Mouse (Mus musculus): ENCODE measurements around the gene Iffo2. TPM values are rescaled to one million over a fixed set of nuclear protein-coding genes. Genes with fewer than 3 reads are reported as not detected.

Iffo2 gene
- polyA plus RNA-seq, 1 experiment from 2014 or later, result 3.5 TPM

DNA sequence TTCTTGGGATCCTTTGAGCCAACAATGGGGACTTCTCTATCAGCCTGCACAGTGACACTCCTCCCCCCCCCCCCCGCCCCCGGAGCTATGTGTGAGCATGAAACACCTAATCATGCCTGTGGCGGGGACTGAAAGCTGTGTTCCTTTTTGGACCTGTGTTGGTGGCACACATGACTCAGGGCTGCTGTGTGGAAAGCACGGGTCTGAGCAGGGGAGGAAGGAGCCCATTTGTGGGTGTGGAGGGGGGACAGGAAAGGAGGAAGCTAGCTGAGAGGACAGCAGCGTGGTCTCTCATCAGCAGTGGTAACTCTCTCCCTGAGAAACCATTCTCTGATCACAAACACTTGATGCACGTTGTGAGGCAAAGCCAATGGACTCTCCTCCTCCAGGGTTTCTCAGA, 110.4 kb downstream of the Iffo2 start:
- Histone ChIP-seq H3K4me1 (ENCODE audit: control insufficient read depth, insufficient read depth, low read length) (peaks cover 14% of the 10 kb centered on the region), H3K4me2 (ENCODE audit: low read length) (no peak overlapping the region), H3K4me3 (ENCODE audit: low read depth, low read length) (no peak overlapping the region), H3K36me3 (ENCODE audit: control insufficient read depth, insufficient read depth, low read length) (peaks cover 8% of the 10 kb centered on the region), H3K9me3 (replicated peaks; ENCODE audit: control insufficient read depth, low read length, poor library complexity, severe bottlenecking) (no peaks in the 10 kb centered on the region), H3K27me3 (ENCODE audit: control insufficient read depth, insufficient read depth, low read depth, low read length) (no peaks in the 10 kb centered on the region; the same call in 1 of the 2 replicates), H3K27ac (ENCODE audit: low read length) (no peak overlapping the region), H3K9ac (ENCODE audit: low read depth, low read length) (0 out of 2 replicates have a peak overlapping the region, but pooled peaks have one; percentile 7)
- no peak for ATAC-seq
- 51% methylated on average over 6 of the region's 6 CpGs for WGBS

- H3K4me1 ChIP-seq (ENCODE audit: control insufficient read depth, insufficient read depth, low read length), result peaks cover 14% of the 10 kb centered on the region
- ATAC-seq, result no peak; the same call in 1 of the 2 replicates
- H3K9ac ChIP-seq (ENCODE audit: low read depth, low read length), result peak overlapping the region; percentile 32; the same call in 1 of the 2 replicates
Observed at GRCm38 (mm10) chr4:139641829-139642425, 111.6 kb downstream of the Iffo2 start.

GRCm38 (mm10) chr4:139643972-139644371, 113.6 kb downstream of the Iffo2 start:
- Histone ChIP-seq H3K9me3 (replicated peaks; ENCODE audit: control insufficient read depth, low read length, poor library complexity, severe bottlenecking) (no peaks in the 10 kb centered on the region), H3K27me3 (ENCODE audit: control insufficient read depth, insufficient read depth, low read depth, low read length) (no peaks in the 10 kb centered on the region; the same call in 1 of the 2 replicates), H3K36me3 (ENCODE audit: control insufficient read depth, insufficient read depth, low read length) (peaks cover 12% of the 10 kb centered on the region), H3K4me3 (ENCODE audit: low read depth, low read length) (no peak overlapping the region), H3K4me1 (ENCODE audit: control insufficient read depth, insufficient read depth, low read length) (peaks cover 14% of the 10 kb centered on the region), H3K4me2 (ENCODE audit: low read length) (no peak overlapping the region), H3K9ac (ENCODE audit: low read depth, low read length) (no peak overlapping the region), H3K27ac (ENCODE audit: low read length) (no peak overlapping the region)
- ATAC-seq, result peak; percentile 21
- 12% methylated on average over 9 of the region's 9 CpGs for WGBS

More at GRCm38 (mm10) chr4:139641829-139642425, 111.6 kb downstream of the Iffo2 start:
- Histone ChIP-seq H3K36me3 (ENCODE audit: control insufficient read depth, insufficient read depth, low read length) (peaks cover 8% of the 10 kb centered on the region), H3K9me3 (replicated peaks; ENCODE audit: control insufficient read depth, low read length, poor library complexity, severe bottlenecking) (no peaks in the 10 kb centered on the region), H3K4me2 (ENCODE audit: low read length) (peak overlapping the region; percentile 54), H3K27ac (ENCODE audit: low read length) (peak overlapping the region; percentile 65; the same call in 1 of the 2 replicates), H3K27me3 (ENCODE audit: control insufficient read depth, insufficient read depth, low read depth, low read length) (no peaks in the 10 kb centered on the region; the same call in 1 of the 2 replicates), H3K4me3 (ENCODE audit: low read depth, low read length) (peak overlapping the region; percentile 20; the same call in 1 of the 2 replicates)
- 2% methylated on average over 30 of the region's 30 CpGs for WGBS

- H3K36me3 ChIP-seq (ENCODE audit: control insufficient read depth, insufficient read depth, low read length), result peaks cover 12% of the 10 kb centered on the region
- no peak overlapping the region for H3K27ac ChIP-seq (ENCODE audit: low read length)
- no peak overlapping the region for H3K9ac ChIP-seq (ENCODE audit: low read depth, low read length)
- no peaks in the 10 kb centered on the region; the same call in 1 of the 2 replicates for H3K27me3 ChIP-seq (ENCODE audit: control insufficient read depth, insufficient read depth, low read depth, low read length)
- H3K9me3 ChIP-seq (replicated peaks; ENCODE audit: control insufficient read depth, low read length, poor library complexity, severe bottlenecking), result no peaks in the 10 kb centered on the region
- WGBS, result 88% methylated on average over 7 of the region's 7 CpGs
- peaks cover 6% of the 10 kb centered on the region; the same call in 1 of the 2 replicates for H3K4me1 ChIP-seq (ENCODE audit: control insufficient read depth, insufficient read depth, low read length)
- H3K4me2 ChIP-seq (ENCODE audit: low read length), result no peak overlapping the region
- no peak overlapping the region for H3K4me3 ChIP-seq (ENCODE audit: low read depth, low read length)
- no peak for ATAC-seq
Observed at GRCm38 (mm10) chr4:139646916-139647315, 116.6 kb downstream of the Iffo2 start.

GRCm38 (mm10) chr4:139650086-139650743, 119.9 kb downstream of the Iffo2 start:
- no peaks in the 10 kb centered on the region for H3K9me3 ChIP-seq (replicated peaks; ENCODE audit: control insufficient read depth, low read length, poor library complexity, severe bottlenecking)
- H3K4me2 ChIP-seq (ENCODE audit: low read length), result no peak overlapping the region
- no peak overlapping the region for H3K27ac ChIP-seq (ENCODE audit: low read length)
- H3K4me3 ChIP-seq (ENCODE audit: low read depth, low read length), result no peak overlapping the region
- ATAC-seq, result no peak
- WGBS, result 84% methylated on average over 15 of the region's 15 CpGs
- H3K9ac ChIP-seq (ENCODE audit: low read depth, low read length), result no peak overlapping the region
- H3K36me3 ChIP-seq (ENCODE audit: control insufficient read depth, insufficient read depth, low read length), result peaks cover 7% of the 10 kb centered on the region
- no peaks in the 10 kb centered on the region for H3K27me3 ChIP-seq (ENCODE audit: control insufficient read depth, insufficient read depth, low read depth, low read length)
- no peaks in the 10 kb centered on the region for H3K4me1 ChIP-seq (ENCODE audit: control insufficient read depth, insufficient read depth, low read length)

GRCm38 (mm10) chr4:139650907-139651306, 120.6 kb downstream of the Iffo2 start:
- 59% methylated on average over 11 of the region's 11 CpGs for WGBS
- H3K9me3 ChIP-seq (replicated peaks; ENCODE audit: control insufficient read depth, low read length, poor library complexity, severe bottlenecking), result no peaks in the 10 kb centered on the region
- peaks cover 7% of the 10 kb centered on the region for H3K36me3 ChIP-seq (ENCODE audit: control insufficient read depth, insufficient read depth, low read length)
- no peak overlapping the region for H3K4me3 ChIP-seq (ENCODE audit: low read depth, low read length)
- no peak overlapping the region for H3K9ac ChIP-seq (ENCODE audit: low read depth, low read length)
- H3K4me2 ChIP-seq (ENCODE audit: low read length), result no peak overlapping the region
- no peak for ATAC-seq
- H3K27me3 ChIP-seq (ENCODE audit: control insufficient read depth, insufficient read depth, low read depth, low read length), result no peaks in the 10 kb centered on the region
- H3K4me1 ChIP-seq (ENCODE audit: control insufficient read depth, insufficient read depth, low read length), result no peaks in the 10 kb centered on the region
- no peak overlapping the region for H3K27ac ChIP-seq (ENCODE audit: low read length)

DNA sequence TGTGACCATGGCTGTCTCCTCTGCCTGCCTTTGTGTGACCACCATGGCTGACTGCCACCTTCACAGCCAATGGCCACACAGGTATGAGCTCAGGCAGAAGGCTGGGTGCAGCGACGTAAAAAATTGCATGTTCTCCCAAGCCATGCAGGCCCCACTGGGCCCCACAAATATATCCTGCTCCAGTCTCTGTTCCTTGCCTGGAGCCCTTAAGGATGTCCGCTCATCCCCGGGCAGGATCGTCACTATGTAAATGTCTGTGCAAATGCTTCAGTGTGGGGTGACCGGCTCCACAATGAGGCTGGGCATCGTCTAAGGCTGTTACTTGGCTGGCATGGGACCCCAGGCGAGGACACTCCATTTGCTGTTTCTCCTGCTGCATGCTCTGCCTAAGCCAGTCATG, 122.9 kb downstream of the Iffo2 start, which contains the start of gene Tas1r2:
Gene Tas1r2 (plus strand): TSS at position 301 of the 400 bp plus-strand sequence.
- H3K9me3 ChIP-seq (replicated peaks; ENCODE audit: control insufficient read depth, low read length, poor library complexity, severe bottlenecking), result no peaks in the 10 kb centered on the region; the same call in 1 of the 2 replicates
- no peak within 1 kb of the TSS for H3K27ac ChIP-seq (ENCODE audit: low read length)
- no peaks in the 10 kb centered on the region for H3K4me1 ChIP-seq (ENCODE audit: control insufficient read depth, insufficient read depth, low read length)
- H3K9ac ChIP-seq (ENCODE audit: low read depth, low read length), result no peak within 1 kb of the TSS
- H3K4me2 ChIP-seq (ENCODE audit: low read length), result no peak within 1 kb of the TSS
- no peak for ATAC-seq
- H3K4me3 ChIP-seq (ENCODE audit: low read depth, low read length), result no peak within 1 kb of the TSS
- peaks cover 5% of the 10 kb centered on the region for H3K36me3 ChIP-seq (ENCODE audit: control insufficient read depth, insufficient read depth, low read length)
- no peaks in the 10 kb centered on the region for H3K27me3 ChIP-seq (ENCODE audit: control insufficient read depth, insufficient read depth, low read depth, low read length)
- 88% methylated on average over 8 of the region's 8 CpGs for WGBS

DNA sequence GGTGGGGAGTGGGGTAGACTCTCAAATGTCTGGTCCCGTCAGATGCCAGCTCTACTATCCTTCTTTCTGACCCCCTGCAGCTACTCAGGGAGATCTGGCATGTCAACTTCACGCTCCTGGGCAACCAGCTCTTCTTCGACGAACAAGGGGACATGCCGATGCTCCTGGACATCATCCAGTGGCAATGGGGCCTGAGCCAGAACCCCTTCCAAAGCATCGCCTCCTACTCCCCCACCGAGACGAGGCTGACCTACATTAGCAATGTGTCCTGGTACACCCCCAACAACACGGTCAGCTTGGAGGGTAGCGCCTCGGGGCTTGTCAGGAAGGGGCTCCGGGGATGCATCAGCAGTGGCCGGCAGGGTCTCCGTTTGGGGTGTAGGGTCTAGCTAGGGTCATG, 131.5 kb downstream of the Iffo2 start:
- H3K27ac ChIP-seq (ENCODE audit: low read length), result no peak overlapping the region
- H3K9ac ChIP-seq (ENCODE audit: low read depth, low read length), result no peak overlapping the region
- no peak overlapping the region for H3K4me2 ChIP-seq (ENCODE audit: low read length)
- no peak for ATAC-seq
- 83% methylated on average over 14 of the region's 14 CpGs for WGBS
- H3K9me3 ChIP-seq (replicated peaks; ENCODE audit: control insufficient read depth, low read length, poor library complexity, severe bottlenecking), result no peaks in the 10 kb centered on the region; the same call in 1 of the 2 replicates
- no peaks in the 10 kb centered on the region for H3K27me3 ChIP-seq (ENCODE audit: control insufficient read depth, insufficient read depth, low read depth, low read length)
- H3K4me1 ChIP-seq (ENCODE audit: control insufficient read depth, insufficient read depth, low read length), result no peaks in the 10 kb centered on the region
- H3K36me3 ChIP-seq (ENCODE audit: control insufficient read depth, insufficient read depth, low read length), result no peaks in the 10 kb centered on the region
- no peak overlapping the region for H3K4me3 ChIP-seq (ENCODE audit: low read depth, low read length)

DNA sequence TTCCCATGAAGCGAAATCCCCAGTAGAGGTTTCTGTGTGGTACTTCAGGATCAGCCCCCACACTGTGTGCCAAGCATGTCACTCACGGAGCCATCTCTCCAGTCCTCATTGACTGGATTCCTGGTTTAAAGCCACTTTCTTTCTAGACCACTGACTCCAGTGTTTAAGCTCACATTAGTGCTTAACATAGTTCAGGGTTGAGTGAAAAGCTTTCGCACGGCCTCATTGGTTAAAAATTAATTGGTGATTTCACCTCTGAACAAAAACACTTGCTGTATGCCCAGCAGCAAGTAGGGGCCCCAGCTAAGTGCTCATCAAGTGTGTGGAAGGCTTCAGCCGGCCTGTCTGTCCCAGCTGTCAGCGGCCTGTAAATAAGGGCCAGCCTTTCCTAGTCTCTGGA, 137.3 kb downstream of the Iffo2 start:
- H3K27ac ChIP-seq (ENCODE audit: low read length), result no peak overlapping the region
- H3K36me3 ChIP-seq (ENCODE audit: control insufficient read depth, insufficient read depth, low read length), result no peaks in the 10 kb centered on the region
- H3K4me2 ChIP-seq (ENCODE audit: low read length), result no peak overlapping the region
- WGBS, result 45% methylated on average over 6 of the region's 6 CpGs
- H3K4me3 ChIP-seq (ENCODE audit: low read depth, low read length), result no peak overlapping the region
- no peaks in the 10 kb centered on the region for H3K9me3 ChIP-seq (replicated peaks; ENCODE audit: control insufficient read depth, low read length, poor library complexity, severe bottlenecking)
- no peaks in the 10 kb centered on the region for H3K4me1 ChIP-seq (ENCODE audit: control insufficient read depth, insufficient read depth, low read length)
- ATAC-seq, result no peak
- no peak overlapping the region for H3K9ac ChIP-seq (ENCODE audit: low read depth, low read length)
- H3K27me3 ChIP-seq (ENCODE audit: control insufficient read depth, insufficient read depth, low read depth, low read length), result no peaks in the 10 kb centered on the region

Measured in midbrain, embryonic 16.5 days (tissue).